Mouse (Mus musculus): ENCODE measurements around the gene Mbnl2. TPM values are rescaled to one million over a fixed set of nuclear protein-coding genes. Genes with fewer than 3 reads are reported as not detected.
A peak's percentile ranks its signal among the peaks of the same experiment; 100 is the strongest.

Mbnl2 gene
- polyA plus RNA-seq, 1 experiment from 2014 or later, result 44.1 TPM

GRCm38 (mm10) chr14:120347410-120348315 is 72.2 kb downstream of the Mbnl2 start:
- no peaks in the 10 kb centered on the region for H3K4me1 ChIP-seq (ENCODE audit: control insufficient read depth, insufficient read depth, low read length)
- H3K4me2 ChIP-seq (ENCODE audit: low read depth), result no peak overlapping the region
- no peak overlapping the region for H3K9ac ChIP-seq (ENCODE audit: low read length)
- WGBS, result 71% methylated on average over 11 of the region's 11 CpGs
- H3K27me3 ChIP-seq (ENCODE audit: control insufficient read depth, insufficient read depth, low read length), result no peaks in the 10 kb centered on the region
- H3K36me3 ChIP-seq (ENCODE audit: control insufficient read depth, insufficient read depth, low read length), result no peaks in the 10 kb centered on the region
- H3K27ac ChIP-seq (ENCODE audit: low read depth, low read length), result no peak overlapping the region
- DNase-seq (ENCODE audit: low spot score), result no peak
- H3K4me3 ChIP-seq (ENCODE audit: low read depth, low read length), result no peak overlapping the region
- H3K9me3 ChIP-seq (ENCODE audit: control insufficient read depth, low read length), result 0 out of 2 replicates have a peak, but pooled peaks cover 2% of the 10 kb centered on the region
- no peak for ATAC-seq (ENCODE audit: insufficient read depth, low FRiP score, low TSS enrichment)

- H3K4me3 ChIP-seq (ENCODE audit: low read depth, low read length), result no peak overlapping the region
- no peak overlapping the region for H3K9ac ChIP-seq (ENCODE audit: low read length)
- no peak overlapping the region for H3K4me2 ChIP-seq (ENCODE audit: low read depth)
- no peaks in the 10 kb centered on the region for H3K27me3 ChIP-seq (ENCODE audit: control insufficient read depth, insufficient read depth, low read length)
- H3K4me1 ChIP-seq (ENCODE audit: control insufficient read depth, insufficient read depth, low read length), result no peaks in the 10 kb centered on the region
- ATAC-seq (ENCODE audit: insufficient read depth, low FRiP score, low TSS enrichment) (no peak), DNase-seq (ENCODE audit: low spot score) (no peak)
- no peaks in the 10 kb centered on the region for H3K36me3 ChIP-seq (ENCODE audit: control insufficient read depth, insufficient read depth, low read length)
- 0 out of 2 replicates have a peak, but pooled peaks cover 2% of the 10 kb centered on the region for H3K9me3 ChIP-seq (ENCODE audit: control insufficient read depth, low read length)
- 97% methylated on average over 4 of the region's 4 CpGs for WGBS
- no peak overlapping the region for H3K27ac ChIP-seq (ENCODE audit: low read depth, low read length)
Measured at GRCm38 (mm10) chr14:120349332-120349731, 73.9 kb downstream of the Mbnl2 start.

GRCm38 (mm10) chr14:120352136-120352843 is 76.8 kb downstream of the Mbnl2 start:
- 85% methylated on average over 14 of the region's 14 CpGs for WGBS
- DNase-seq (ENCODE audit: low spot score), result no peak
- no peak overlapping the region for H3K9ac ChIP-seq (ENCODE audit: low read length)

GRCm38 (mm10) chr14:120353211-120353610 is 77.7 kb downstream of the Mbnl2 start:
- Histone ChIP-seq H3K4me3 (ENCODE audit: low read depth, low read length) (no peak overlapping the region), H3K36me3 (ENCODE audit: control insufficient read depth, insufficient read depth, low read length) (no peaks in the 10 kb centered on the region), H3K4me1 (ENCODE audit: control insufficient read depth, insufficient read depth, low read length) (peaks cover 6% of the 10 kb centered on the region), H3K9ac (ENCODE audit: low read length) (no peak overlapping the region), H3K4me2 (ENCODE audit: low read depth) (no peak overlapping the region), H3K27ac (ENCODE audit: low read depth, low read length) (no peak overlapping the region), H3K27me3 (ENCODE audit: control insufficient read depth, insufficient read depth, low read length) (no peaks in the 10 kb centered on the region), H3K9me3 (ENCODE audit: control insufficient read depth, low read length) (no peaks in the 10 kb centered on the region)
- WGBS, result 83% methylated on average over 11 of the region's 11 CpGs
- DNase-seq (ENCODE audit: low spot score), result no peak
- no peak for ATAC-seq (ENCODE audit: insufficient read depth, low FRiP score, low TSS enrichment)

More at GRCm38 (mm10) chr14:120352136-120352843, 76.8 kb downstream of the Mbnl2 start:
- no peak for ATAC-seq (ENCODE audit: insufficient read depth, low FRiP score, low TSS enrichment)
- Histone ChIP-seq H3K4me1 (ENCODE audit: control insufficient read depth, insufficient read depth, low read length) (peaks cover 6% of the 10 kb centered on the region), H3K9me3 (ENCODE audit: control insufficient read depth, low read length) (no peaks in the 10 kb centered on the region), H3K4me3 (ENCODE audit: low read depth, low read length) (no peak overlapping the region), H3K4me2 (ENCODE audit: low read depth) (no peak overlapping the region), H3K36me3 (ENCODE audit: control insufficient read depth, insufficient read depth, low read length) (no peaks in the 10 kb centered on the region), H3K27ac (ENCODE audit: low read depth, low read length) (no peak overlapping the region), H3K27me3 (ENCODE audit: control insufficient read depth, insufficient read depth, low read length) (no peaks in the 10 kb centered on the region)

- H3K9me3 ChIP-seq (ENCODE audit: control insufficient read depth, low read length), result no peaks in the 10 kb centered on the region
- no peak for ATAC-seq (ENCODE audit: insufficient read depth, low FRiP score, low TSS enrichment)
- no peak overlapping the region for H3K27ac ChIP-seq (ENCODE audit: low read depth, low read length)
- H3K4me2 ChIP-seq (ENCODE audit: low read depth), result no peak overlapping the region
- DNase-seq (ENCODE audit: low spot score), result no peak
- no peak overlapping the region for H3K9ac ChIP-seq (ENCODE audit: low read length)
- no peaks in the 10 kb centered on the region for H3K27me3 ChIP-seq (ENCODE audit: control insufficient read depth, insufficient read depth, low read length)
- H3K4me3 ChIP-seq (ENCODE audit: low read depth, low read length), result no peak overlapping the region
- peaks cover 6% of the 10 kb centered on the region for H3K4me1 ChIP-seq (ENCODE audit: control insufficient read depth, insufficient read depth, low read length)
- 76% methylated on average over 6 of the region's 6 CpGs for WGBS
- H3K36me3 ChIP-seq (ENCODE audit: control insufficient read depth, insufficient read depth, low read length), result no peaks in the 10 kb centered on the region
Measured at GRCm38 (mm10) chr14:120354595-120354994, 79.1 kb downstream of the Mbnl2 start.

GRCm38 (mm10) chr14:120355040-120355741 is 79.7 kb downstream of the Mbnl2 start:
- no peak overlapping the region for H3K4me3 ChIP-seq (ENCODE audit: low read depth, low read length)
- H3K27me3 ChIP-seq (ENCODE audit: control insufficient read depth, insufficient read depth, low read length), result no peaks in the 10 kb centered on the region
- H3K9me3 ChIP-seq (ENCODE audit: control insufficient read depth, low read length), result no peaks in the 10 kb centered on the region
- H3K27ac ChIP-seq (ENCODE audit: low read depth, low read length), result peak overlapping the region; percentile 56
- peak; percentile 68 for DNase-seq (ENCODE audit: low spot score)
- H3K9ac ChIP-seq (ENCODE audit: low read length), result peak overlapping the region; percentile 22; the same call in 1 of the 2 replicates
- 19% methylated on average over 14 of the region's 14 CpGs for WGBS
- peak; percentile 82 for ATAC-seq (ENCODE audit: insufficient read depth, low FRiP score, low TSS enrichment)
- H3K4me2 ChIP-seq (ENCODE audit: low read depth), result peak overlapping the region; percentile 4; the same call in 1 of the 2 replicates
- H3K4me1 ChIP-seq (ENCODE audit: control insufficient read depth, insufficient read depth, low read length), result peaks cover 6% of the 10 kb centered on the region
- no peaks in the 10 kb centered on the region for H3K36me3 ChIP-seq (ENCODE audit: control insufficient read depth, insufficient read depth, low read length)

- H3K9ac ChIP-seq (ENCODE audit: low read length), result no peak overlapping the region
- no peak for ATAC-seq (ENCODE audit: insufficient read depth, low FRiP score, low TSS enrichment)
Measured at GRCm38 (mm10) chr14:120355742-120356440, 80.4 kb downstream of the Mbnl2 start.

More at GRCm38 (mm10) chr14:120355742-120356440, 80.4 kb downstream of the Mbnl2 start:
- Histone ChIP-seq H3K27ac (ENCODE audit: low read depth, low read length) (no peak overlapping the region), H3K4me1 (ENCODE audit: control insufficient read depth, insufficient read depth, low read length) (peaks cover 6% of the 10 kb centered on the region), H3K4me3 (ENCODE audit: low read depth, low read length) (no peak overlapping the region), H3K9me3 (ENCODE audit: control insufficient read depth, low read length) (no peaks in the 10 kb centered on the region), H3K4me2 (ENCODE audit: low read depth) (no peak overlapping the region), H3K36me3 (ENCODE audit: control insufficient read depth, insufficient read depth, low read length) (no peaks in the 10 kb centered on the region), H3K27me3 (ENCODE audit: control insufficient read depth, insufficient read depth, low read length) (no peaks in the 10 kb centered on the region)
- 73% methylated on average over 10 of the region's 10 CpGs for WGBS
- DNase-seq (ENCODE audit: low spot score), result no peak

Data from neural tube, embryonic 11.5 days (tissue).